Mouse (Mus musculus) stomach, postnatal 0 days (tissue): ENCODE measurements around the gene Hspa4. TPM values are rescaled to one million over a fixed set of nuclear protein-coding genes. Genes with fewer than 3 reads are reported as not detected.

Source experiments
- ATAC-seq: fragments of 200-750 bp; cut with Nextera tagmentation; 2 replicates; pipeline ENCODE4 v1.8.0; 2017; ENCODE audit not compliant: low FRiP score, low TSS enrichment
- DNase-seq: peaks from one replicate; pipeline ENCODE4 v3.0.0-alpha.2; 2016; ENCODE audit warnings: low spot score
- H3K27ac ChIP-seq: fragments of 300-500 bp; sonication (generic); replicated peaks from 2 replicates; pipeline ENCODE4 v1.5.1; 2014; ENCODE audit warnings: mild to moderate bottlenecking, control low read depth
- H3K27me3 ChIP-seq: fragments of 300-500 bp; sonication (generic); 2 replicates; pipeline ENCODE4 v1.6.1; 2014; ENCODE audit warnings: low read length; ENCODE audit not compliant: control insufficient read depth, insufficient read depth
- H3K36me3 ChIP-seq: fragments of 300-500 bp; sonication (generic); 2 replicates; pipeline ENCODE4 v1.6.1; 2014; ENCODE audit warnings: low read length, mixed read lengths; ENCODE audit not compliant: control insufficient read depth, insufficient read depth
- H3K4me1 ChIP-seq: fragments of 300-500 bp; sonication (generic); replicated peaks from 2 replicates; pipeline ENCODE4 v1.6.1; 2014; ENCODE audit warnings: antibody characterized with exemption; ENCODE audit not compliant: control insufficient read depth, insufficient read depth
- H3K4me2 ChIP-seq: fragments of 300-500 bp; sonication (generic); replicated peaks from 2 replicates; pipeline ENCODE4 v1.6.1; 2014; ENCODE audit warnings: low read depth, mild to moderate bottlenecking, control low read depth, moderate library complexity
- H3K4me3 ChIP-seq: fragments of 300-500 bp; sonication (generic); 2 replicates; pipeline ENCODE4 v1.5.1; 2014; ENCODE audit warnings: low read depth, low read length, control low read depth
- H3K9ac ChIP-seq: fragments of 300-500 bp; sonication (generic); 2 replicates; pipeline ENCODE4 v1.6.1; 2014; ENCODE audit warnings: mild to moderate bottlenecking, low read length, control low read depth, mixed read lengths
- H3K9me3 ChIP-seq: fragments of 300-500 bp; sonication (generic); 2 replicates; pipeline ENCODE4 v1.6.1; 2016; ENCODE audit warnings: low read length; ENCODE audit not compliant: control insufficient read depth
- CTCF ChIP-seq: IDR thresholded peaks from 2 replicates; pipeline ENCODE4 v1.5.1; 2016; ENCODE audit warnings: antibody characterized with exemption, low read depth, mild to moderate bottlenecking, moderate library complexity
- EP300 ChIP-seq: optimal IDR thresholded peaks from 2 replicates; pipeline ENCODE3; 2016; ENCODE audit warnings: antibody characterized with exemption
- WGBS: fragments of 180-500 bp; shearing (Covaris S2); extraction: QIAGEN DNeasy Blood & Tissue Kit; methylation state at CpG from one replicate; pipeline ENCODE4 v1.1.7; 2014; 5-methylcytosine and 5-hydroxymethylcytosine counted together
- polyA plus RNA-seq: library from polyadenylated mRNA; unstranded; fragments of >200 nt; fragmentation: Nextera tagmentation; extraction: Ambion mirVana; gene quantifications from 2 replicates; pipeline ENCODE4 v1.2.1, GENCODE M21; 2015

Hspa4 gene
- polyA plus RNA-seq, 1 experiment from 2014 or later: 59.9 TPM

DNA sequence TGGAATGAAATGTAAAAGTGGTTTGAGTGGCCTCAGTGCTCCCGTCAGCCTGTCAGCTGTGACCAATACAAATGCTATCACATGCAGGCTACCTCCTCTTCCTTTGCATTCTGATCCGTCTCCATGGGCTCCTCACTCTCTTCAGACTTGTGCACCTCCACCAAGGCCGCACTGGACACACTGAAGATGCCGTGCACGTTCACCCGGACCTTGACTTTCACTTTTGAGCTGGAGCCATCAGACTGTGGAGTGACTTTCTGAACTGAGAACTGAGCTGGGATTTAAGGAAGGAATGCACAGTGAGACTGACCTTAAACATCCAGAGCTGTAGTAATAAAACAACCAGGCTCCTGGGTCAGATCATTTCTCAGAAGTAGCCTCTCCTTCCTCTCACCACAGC is 30.7 kb downstream of the Hspa4 start:
- no peaks in the 10 kb centered on the region for H3K4me1 ChIP-seq
- H3K27me3 ChIP-seq: no peaks in the 10 kb centered on the region
- WGBS: 91% methylated on average over 6 of the region's 6 CpGs
- H3K4me2 ChIP-seq: no peak overlapping the region
- H3K4me3 ChIP-seq: no peak overlapping the region
- peaks cover 38% of the 10 kb centered on the region for H3K36me3 ChIP-seq
- H3K27ac ChIP-seq: no peak overlapping the region
- no peak overlapping the region for H3K9ac ChIP-seq
- no peak for ATAC-seq
- TF ChIP-seq EP300 (no peak), CTCF (no peak)
- no peak for DNase-seq
- H3K9me3 ChIP-seq: no peaks in the 10 kb centered on the region

DNA sequence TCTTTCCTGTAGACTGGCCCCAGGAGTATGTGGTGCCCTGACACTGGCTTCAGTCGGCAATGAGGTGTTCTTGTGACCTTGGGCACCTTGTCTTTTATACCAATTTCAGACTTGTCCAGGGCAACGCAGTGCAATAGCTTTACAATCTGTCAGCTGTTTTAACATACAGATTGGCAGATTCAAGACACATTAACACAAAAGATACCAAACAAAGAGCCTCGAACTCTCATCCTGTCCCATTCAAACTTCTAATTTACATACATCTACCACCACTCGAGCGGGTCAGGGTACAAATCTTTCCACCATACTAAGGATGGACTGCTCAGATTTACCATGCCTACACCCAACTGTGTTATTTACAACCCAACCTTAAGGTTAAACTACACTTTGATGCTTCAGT is 39.7 kb downstream of the Hspa4 start:
- 79% methylated on average over 5 of the region's 5 CpGs for WGBS
- peaks cover 8% of the 10 kb centered on the region for H3K36me3 ChIP-seq
- no peaks in the 10 kb centered on the region for H3K27me3 ChIP-seq
- H3K27ac ChIP-seq: 0 out of 2 replicates have a peak overlapping the region, but pooled peaks have one; percentile 30
- H3K9ac ChIP-seq: no peak overlapping the region
- DNase-seq (no peak), ATAC-seq (no peak)
- no peak overlapping the region for H3K4me2 ChIP-seq
- H3K9me3 ChIP-seq: no peaks in the 10 kb centered on the region
- H3K4me1 ChIP-seq: no peaks in the 10 kb centered on the region
- TF ChIP-seq CTCF (no peak), EP300 (no peak)
- no peak overlapping the region for H3K4me3 ChIP-seq

DNA sequence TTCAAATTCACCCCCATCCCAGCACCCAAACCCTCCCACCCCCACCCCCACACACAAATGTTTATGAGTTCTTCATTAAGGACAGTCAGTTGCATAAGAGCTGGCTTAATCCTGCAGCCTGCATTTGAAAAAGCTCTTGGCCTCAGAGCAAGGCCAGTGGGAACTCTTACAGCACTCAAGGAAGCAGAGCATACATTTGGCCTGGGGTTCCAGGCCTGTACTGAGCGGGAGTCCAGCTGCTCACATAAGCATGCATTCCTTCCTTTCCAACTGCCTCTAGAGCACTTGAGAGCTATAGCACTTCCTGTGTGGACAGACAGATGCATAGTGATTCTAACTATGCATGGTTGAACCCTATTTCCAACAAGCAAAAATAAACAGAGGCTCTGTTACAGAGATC is 40.2 kb downstream of the Hspa4 start:
- WGBS: 61% methylated on average over 1 of the region's 1 CpGs

DNA sequence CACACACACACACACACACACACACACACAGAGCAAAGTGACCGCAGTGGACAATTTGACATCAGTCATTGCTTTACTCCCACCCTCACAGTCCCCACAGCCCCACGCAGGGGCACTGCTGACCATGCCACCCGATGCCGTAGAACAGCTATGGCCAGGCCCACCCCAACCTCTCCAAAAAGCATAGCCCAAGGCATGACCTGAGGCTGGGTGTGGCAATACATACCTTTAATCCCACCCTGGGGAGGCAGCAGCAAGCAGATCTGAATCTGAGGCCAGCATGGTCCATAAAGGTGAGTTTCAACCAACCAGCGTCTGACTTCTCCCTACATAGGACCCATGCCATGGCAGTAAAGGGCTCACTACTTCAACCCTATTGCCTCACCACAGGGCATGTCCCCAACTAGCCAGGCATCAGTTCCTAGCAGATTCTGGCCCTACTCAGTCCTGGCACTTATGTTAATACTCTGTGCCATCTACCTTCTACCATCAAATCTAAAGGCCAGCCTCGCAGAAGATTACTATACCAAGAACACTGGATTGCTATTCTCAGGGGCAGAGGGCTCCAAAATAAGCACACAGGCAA is 41.1 kb downstream of the Hspa4 start:
- Histone ChIP-seq H3K4me2 (no peak overlapping the region), H3K27me3 (no peaks in the 10 kb centered on the region), H3K27ac (no peak overlapping the region), H3K9ac (no peak overlapping the region), H3K4me3 (no peak overlapping the region), H3K4me1 (no peaks in the 10 kb centered on the region), H3K9me3 (no peaks in the 10 kb centered on the region), H3K36me3 (no peaks in the 10 kb centered on the region)
- TF ChIP-seq CTCF: no peak
- TF ChIP-seq EP300: no peak
- WGBS: 76% methylated on average over 6 of the region's 6 CpGs
- DNase-seq (no peak), ATAC-seq (0 out of 2 replicates have a peak, but pooled peaks have one; percentile 13)

More for the DNA sequence above, 40.2 kb downstream of the Hspa4 start:
- peak overlapping the region; percentile 30; the same call in 1 of the 2 replicates for H3K27ac ChIP-seq
- ATAC-seq (peak; percentile 54), DNase-seq (no peak)
- no peaks in the 10 kb centered on the region for H3K27me3 ChIP-seq
- H3K4me1 ChIP-seq: no peaks in the 10 kb centered on the region
- peaks cover 4% of the 10 kb centered on the region for H3K36me3 ChIP-seq
- no peak overlapping the region for H3K9ac ChIP-seq
- no peak overlapping the region for H3K4me3 ChIP-seq
- no peak overlapping the region for H3K4me2 ChIP-seq
- H3K9me3 ChIP-seq: no peaks in the 10 kb centered on the region
- no peak for TF ChIP-seq EP300
- no peak for TF ChIP-seq CTCF

DNA sequence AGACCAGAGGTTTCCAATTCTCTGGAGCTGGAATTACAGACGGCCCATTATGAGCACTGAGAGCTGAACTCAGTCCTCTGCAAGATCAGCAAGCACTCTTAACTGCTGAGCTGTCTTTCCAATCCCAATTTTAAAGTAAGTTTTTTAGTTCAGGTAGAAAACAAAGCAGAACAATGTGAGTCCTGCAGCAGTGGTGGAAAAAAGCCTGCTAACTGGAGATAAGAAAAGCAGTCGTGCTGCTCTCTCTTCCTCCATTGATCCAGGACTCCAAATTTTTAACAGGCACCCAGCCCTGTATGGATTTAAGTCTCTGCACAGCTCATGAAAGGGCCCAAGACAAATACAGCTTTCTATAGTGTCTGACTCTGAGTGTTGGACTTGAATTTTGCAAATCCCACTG is 43.3 kb downstream of the Hspa4 start:
- H3K9me3 ChIP-seq: no peaks in the 10 kb centered on the region
- no peak overlapping the region for H3K4me3 ChIP-seq
- TF ChIP-seq CTCF (no peak), EP300 (no peak)
- no peaks in the 10 kb centered on the region for H3K27me3 ChIP-seq
- 56% methylated on average over 2 of the region's 2 CpGs for WGBS
- H3K9ac ChIP-seq: no peak overlapping the region
- no peak for DNase-seq
- no peaks in the 10 kb centered on the region for H3K36me3 ChIP-seq
- H3K4me1 ChIP-seq: no peaks in the 10 kb centered on the region
- no peak overlapping the region for H3K27ac ChIP-seq
- ATAC-seq: no peak
- H3K4me2 ChIP-seq: no peak overlapping the region

DNA sequence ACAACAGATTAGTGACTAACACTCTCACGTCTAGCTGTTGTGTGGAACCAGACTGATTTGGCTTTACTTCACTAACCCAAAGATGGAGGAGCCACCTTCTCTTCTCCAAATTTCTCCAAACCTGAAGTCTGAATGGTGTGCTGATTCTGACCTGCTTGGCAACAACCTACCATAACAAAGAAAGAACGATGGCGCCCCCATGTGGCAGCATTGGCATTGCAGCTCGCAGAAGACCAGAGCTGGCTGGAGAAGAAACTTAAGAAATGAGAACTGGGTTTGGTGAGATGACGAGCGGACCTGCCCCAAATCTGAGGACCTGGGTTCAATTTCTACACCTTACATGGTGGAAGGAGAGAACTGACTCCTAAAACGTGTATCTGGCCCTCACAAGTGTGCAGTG is 45.3 kb downstream of the Hspa4 start:
- no peak overlapping the region for H3K9ac ChIP-seq
- no peaks in the 10 kb centered on the region for H3K4me1 ChIP-seq
- no peak overlapping the region for H3K27ac ChIP-seq
- no peak overlapping the region for H3K4me2 ChIP-seq
- 40% methylated on average over 7 of the region's 7 CpGs for WGBS
- H3K36me3 ChIP-seq: no peaks in the 10 kb centered on the region
- H3K27me3 ChIP-seq: no peaks in the 10 kb centered on the region
- TF ChIP-seq CTCF (peak; percentile 90), EP300 (no peak)
- no peak overlapping the region for H3K4me3 ChIP-seq
- ATAC-seq: no peak; the same call in 1 of the 2 replicates
- H3K9me3 ChIP-seq: no peaks in the 10 kb centered on the region
- peak; percentile 81 for DNase-seq
